Mouse (Mus musculus) testis, adult 2 months (tissue): Measurements from ENCODE around the gene March1. TPM values are rescaled to one million over a fixed set of nuclear protein-coding genes. Genes with fewer than 3 reads are reported as not detected.

Source experiments
- H3K27ac ChIP-seq: fragments of 200-500 bp; 2 replicates; pipeline ENCODE4 v1.5.1; 2012; ENCODE audit warnings: low read depth, low read length; ENCODE audit not compliant: control insufficient read depth, insufficient read depth
- H3K27me3 ChIP-seq: fragments of 200-500 bp; 2 replicates; pipeline ENCODE4 v1.6.1; 2012; ENCODE audit warnings: mild to moderate bottlenecking, low read length, moderate library complexity; ENCODE audit not compliant: control insufficient read depth, insufficient read depth
- H3K36me3 ChIP-seq: fragments of 200-500 bp; 2 replicates; pipeline ENCODE4 v1.6.1; 2012; ENCODE audit warnings: mild to moderate bottlenecking, low read length; ENCODE audit not compliant: control insufficient read depth, insufficient read depth
- H3K4me1 ChIP-seq: fragments of 200-500 bp; 2 replicates; pipeline ENCODE4 v1.6.1; 2012; ENCODE audit warnings: low read length; ENCODE audit not compliant: control insufficient read depth, insufficient read depth
- H3K4me3 ChIP-seq: fragments of 200-500 bp; 2 replicates; pipeline ENCODE4 v1.5.1; 2012; ENCODE audit warnings: low read depth, mild to moderate bottlenecking, low read length, moderate library complexity, mixed read lengths; ENCODE audit not compliant: control insufficient read depth
- CTCF ChIP-seq: fragments of 200-500 bp; IDR thresholded peaks from 2 replicates; pipeline ENCODE4 v1.5.1; 2012; ENCODE audit warnings: low read depth, mild to moderate bottlenecking, inconsistent platforms, low read length, moderate library complexity; ENCODE audit not compliant: control insufficient read depth, insufficient read depth, insufficient replicate concordance
- POLR2A ChIP-seq: fragments of 200-500 bp; IDR thresholded peaks from 2 replicates; pipeline ENCODE4 v1.6.1; 2012; ENCODE audit warnings: low read depth, mild to moderate bottlenecking, inconsistent platforms, low read length, moderate library complexity; ENCODE audit not compliant: control insufficient read depth
- polyA plus RNA-seq: library from polyadenylated mRNA; depleted of rRNA; stranded (reverse); fragments of >200 nt; gene quantifications from 2 replicates; pipeline ENCODE4 v1.2.3, GENCODE M21; 2012; rRNA removed

Gene March1
- polyA plus RNA-seq, result 0.07 and 0.20 TPM in 2 replicates

GRCm38 (mm10) chr8:65617871-65618751, at the start of gene March1:
Gene March1, plus strand, starts transcription at chr8:65617900.
- TF ChIP-seq POLR2A (no peak), CTCF (no peak)
- H3K4me1 ChIP-seq, result peaks cover 2% of the 10 kb centered on the region; the same call in 1 of the 2 replicates
- no peaks in the 10 kb centered on the region for H3K36me3 ChIP-seq
- H3K27me3 ChIP-seq, result no peaks in the 10 kb centered on the region
- no peak within 1 kb of the TSS for H3K4me3 ChIP-seq
- no peak within 1 kb of the TSS for H3K27ac ChIP-seq

GRCm38 (mm10) chr8:65586909-65587308, 30.8 kb upstream of the March1 start:
- TF ChIP-seq CTCF, result no peak
- TF ChIP-seq POLR2A, result no peak
- no peak overlapping the region for H3K4me3 ChIP-seq
- H3K27ac ChIP-seq, result no peak overlapping the region
- H3K27me3 ChIP-seq, result no peaks in the 10 kb centered on the region
- no peaks in the 10 kb centered on the region for H3K4me1 ChIP-seq
- H3K36me3 ChIP-seq, result no peaks in the 10 kb centered on the region

DNA sequence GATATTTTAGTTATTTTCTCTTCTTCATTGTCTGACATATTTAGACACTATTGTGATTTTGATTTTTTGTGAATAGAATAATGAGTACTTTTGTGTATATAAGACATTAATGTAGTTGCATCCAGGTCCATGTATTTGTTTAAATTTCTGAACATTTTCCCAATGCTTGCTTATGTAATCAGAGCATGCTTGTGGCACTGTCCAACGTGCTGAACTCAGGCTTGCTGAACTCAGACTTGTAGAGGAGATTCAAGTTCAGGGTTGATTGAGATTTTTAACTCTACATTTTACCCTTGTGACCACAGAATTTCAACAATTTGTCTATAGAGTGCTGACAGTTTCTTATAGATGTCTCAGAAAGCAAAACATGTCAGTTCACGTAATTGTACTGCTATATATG, 14.5 kb upstream of the March1 start:
- H3K4me1 ChIP-seq, result no peaks in the 10 kb centered on the region
- H3K36me3 ChIP-seq, result no peaks in the 10 kb centered on the region
- H3K4me3 ChIP-seq, result no peak overlapping the region
- no peak for TF ChIP-seq CTCF
- TF ChIP-seq POLR2A, result no peak
- H3K27ac ChIP-seq, result no peak overlapping the region
- H3K27me3 ChIP-seq, result no peaks in the 10 kb centered on the region

- no peaks in the 10 kb centered on the region for H3K4me1 ChIP-seq
- H3K36me3 ChIP-seq, result no peaks in the 10 kb centered on the region
- TF ChIP-seq CTCF (no peak), POLR2A (no peak)
- H3K27me3 ChIP-seq, result no peaks in the 10 kb centered on the region
- no peak overlapping the region for H3K4me3 ChIP-seq
- no peak overlapping the region for H3K27ac ChIP-seq
Observed at GRCm38 (mm10) chr8:65609509-65609908, 8.2 kb upstream of the March1 start.

DNA sequence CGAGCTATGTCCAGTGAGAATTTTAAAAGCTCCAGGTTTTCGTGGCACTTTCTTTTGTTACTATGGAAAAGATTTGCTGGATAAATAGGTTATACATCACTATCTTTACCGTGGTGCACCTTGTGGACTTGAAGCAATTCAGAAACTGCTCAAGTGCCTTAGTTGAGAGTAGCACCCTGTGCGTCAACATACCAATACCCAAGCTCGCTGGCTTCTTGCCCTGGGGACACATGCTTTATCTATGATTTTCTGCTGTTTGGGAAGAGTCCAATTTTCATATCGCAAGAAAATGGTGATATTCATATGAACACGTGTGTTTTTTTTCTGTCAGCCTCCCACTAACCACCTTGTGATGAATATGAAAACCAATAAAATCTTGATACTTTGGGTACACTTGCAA, 1.3 kb downstream of the March1 start:
- no peaks in the 10 kb centered on the region for H3K36me3 ChIP-seq
- peaks cover 2% of the 10 kb centered on the region; the same call in 1 of the 2 replicates for H3K4me1 ChIP-seq
- H3K4me3 ChIP-seq, result no peak overlapping the region
- H3K27me3 ChIP-seq, result no peaks in the 10 kb centered on the region
- no peak overlapping the region for H3K27ac ChIP-seq
- TF ChIP-seq POLR2A, result no peak
- TF ChIP-seq CTCF, result no peak

GRCm38 (mm10) chr8:65644931-65645330, 27.2 kb downstream of the March1 start:
- Histone ChIP-seq H3K27ac (no peak overlapping the region), H3K27me3 (no peaks in the 10 kb centered on the region), H3K36me3 (no peaks in the 10 kb centered on the region), H3K4me3 (no peak overlapping the region), H3K4me1 (no peaks in the 10 kb centered on the region)
- no peak for TF ChIP-seq CTCF
- no peak for TF ChIP-seq POLR2A

DNA sequence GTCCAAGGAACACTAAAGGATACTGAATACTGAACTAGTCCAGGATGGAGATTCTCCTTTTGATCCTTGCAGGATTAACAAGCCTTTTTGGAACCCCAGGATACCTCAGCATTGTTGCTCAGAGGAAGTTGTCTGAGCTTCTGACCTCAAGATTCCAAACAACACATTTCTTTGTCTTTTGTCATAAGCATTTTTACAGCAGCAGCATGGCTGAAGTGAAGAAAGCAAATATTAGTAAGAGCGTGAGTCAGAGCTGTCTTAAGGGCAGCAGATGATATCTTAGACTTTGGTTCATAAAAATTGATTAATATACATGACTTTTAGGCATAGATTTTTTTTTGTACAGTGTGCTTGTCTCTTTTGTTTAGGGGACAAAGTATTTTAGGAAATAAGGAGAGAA, 27.8 kb downstream of the March1 start:
- no peak overlapping the region for H3K4me3 ChIP-seq

More for the DNA sequence above, 27.8 kb downstream of the March1 start:
- no peaks in the 10 kb centered on the region for H3K27me3 ChIP-seq
- H3K27ac ChIP-seq, result no peak overlapping the region
- H3K4me1 ChIP-seq, result no peaks in the 10 kb centered on the region
- TF ChIP-seq POLR2A, result no peak
- no peak for TF ChIP-seq CTCF
- no peaks in the 10 kb centered on the region for H3K36me3 ChIP-seq
